9 mouse cellular contexts compared by ENCODE assay signal in genomic region chr9:54916401-54916800, GRCm38 (mm10). TPM values are rescaled to one million over a fixed set of nuclear protein-coding genes. Genes with fewer than 3 reads are reported as not detected.
DNase-seq lines count a peak whose midpoint lies in the region; ATAC-seq and TF ChIP-seq lines count a peak whose summit lies in the region.
"Had no signal": no experiment of that assay in that cellular context is flagged by ENCODE, and none has a peak within 500 bp of the region (broad histone marks: within the 10 kb centered on the region; RNA-seq: fewer than 3 reads in every experiment).

No protein-coding gene starts in this region.

- H3K27me3 ChIP-seq in lung, embryonic 14.5 days (ENCODE audit: insufficient read depth, low read length) = no peaks in the 10 kb centered on the region
- no peaks in the 10 kb centered on the region for H3K27me3 ChIP-seq in intestine, embryonic 15.5 days (replicated peaks)
- no peaks in the 10 kb centered on the region for H3K27me3 ChIP-seq in splenic B cell, adult 2 months (ENCODE audit: control insufficient read depth, insufficient read depth, low read length, poor library complexity, severe bottlenecking)

- H3K4me2 ChIP-seq in lung, embryonic 14.5 days = peak overlapping the region; percentile 87
- H3K4me2 ChIP-seq in intestine, embryonic 15.5 days (replicated peaks) = peak overlapping the region; percentile 84

- H3K9me3 ChIP-seq in lung, embryonic 14.5 days (ENCODE audit: low read depth, low read length) = no peaks in the 10 kb centered on the region
- no peaks in the 10 kb centered on the region for H3K9me3 ChIP-seq in intestine, embryonic 15.5 days

- no peak overlapping the region for H3K9ac ChIP-seq in lung, embryonic 14.5 days
- H3K9ac ChIP-seq in intestine, embryonic 15.5 days = no peak overlapping the region
- H3K9ac ChIP-seq: liver, embryonic 14.5 days had no signal

- DNase-seq in lung, embryonic 14.5 days = no peak
- DNase-seq in lung, adult 18-20 months = no peak
- peak; percentile 7 for DNase-seq in splenic B cell, adult 2 months (ENCODE audit: low read depth, low spot score)
- DNase-seq in urinary bladder, postnatal 14 days (ENCODE audit: low spot score) = no peak
- DNase-seq in gastrocnemius, adult 18-20 months (ENCODE audit: low spot score) = no peak
- DNase-seq in ovary, postnatal 14 days (ENCODE audit: low spot score) = no peak

- H3K36me3 ChIP-seq in lung, embryonic 14.5 days (ENCODE audit: insufficient read depth) = peaks cover 4% of the 10 kb centered on the region; the same call in 1 of the 2 replicates
- no peaks in the 10 kb centered on the region for H3K36me3 ChIP-seq in intestine, embryonic 15.5 days
- H3K36me3 ChIP-seq in splenic B cell, adult 2 months (ENCODE audit: control insufficient read depth, insufficient read depth, low read length, poor library complexity, severe bottlenecking) = no peaks in the 10 kb centered on the region

- no peak for TF ChIP-seq POLR2A in embryonic fibroblast, embryonic 13.5 days (IDR thresholded peaks at IDR 0.05; ENCODE audit: low read depth, low read length)

- peaks cover 4% of the 10 kb centered on the region; the same call in 1 of the 2 replicates for H3K4me1 ChIP-seq in lung, embryonic 14.5 days (ENCODE audit: insufficient read depth)
- H3K4me1 ChIP-seq in embryonic fibroblast, embryonic 13.5 days (ENCODE audit: control insufficient read depth, insufficient read depth, low read length) = no peaks in the 10 kb centered on the region
- H3K4me1 ChIP-seq in intestine, embryonic 15.5 days (replicated peaks) = no peaks in the 10 kb centered on the region

- 0 out of 2 replicates have a peak, but pooled peaks have one; percentile 2 for ATAC-seq in lung, embryonic 14.5 days (ENCODE audit: insufficient read depth)
- ATAC-seq in intestine, embryonic 15.5 days = peak; percentile 8

- TF ChIP-seq CTCF in lung, embryonic 14.5 days (IDR thresholded peaks at IDR 0.05; ENCODE audit: low read depth) = no peak
- TF ChIP-seq CTCF in embryonic fibroblast, embryonic 13.5 days (IDR thresholded peaks at IDR 0.05; ENCODE audit: borderline replicate concordance, insufficient read depth, low read length) = no peak

- no peak overlapping the region for H3K27ac ChIP-seq in lung, embryonic 14.5 days (ENCODE audit: low read depth)
- no peak overlapping the region for H3K27ac ChIP-seq in embryonic fibroblast, embryonic 13.5 days (ENCODE audit: insufficient read depth, low read length)
- H3K27ac ChIP-seq in intestine, embryonic 15.5 days = no peak overlapping the region
- H3K27ac ChIP-seq: liver, embryonic 14.5 days had no signal

- 74% methylated on average over 8 of the region's 8 CpGs for WGBS in lung, embryonic 14.5 days
- 79% methylated on average over 8 of the region's 8 CpGs for WGBS in intestine, embryonic 15.5 days

- peak overlapping the region; percentile 68 for H3K4me3 ChIP-seq in lung, embryonic 14.5 days (ENCODE audit: low read depth, low read length)
- H3K4me3 ChIP-seq in embryonic fibroblast, embryonic 13.5 days (ENCODE audit: insufficient read depth, low read length) = 0 out of 2 replicates have a peak overlapping the region, but pooled peaks have one; percentile 7
- H3K4me3 ChIP-seq in intestine, embryonic 15.5 days (replicated peaks) = 0 out of 2 replicates have a peak overlapping the region, but pooled peaks have one; percentile 67

RNA-seq across cellular contexts. Expression of gene Hykk, which starts 0.7 kb away (rescaled TPM):
- 3.9 and 4.3 TPM in 2 replicates for polyA plus RNA-seq in lung, embryonic 14.5 days (2014; fragmentation: Nextera tagmentation; extraction: Ambion mirVana)
- polyA plus RNA-seq in embryonic fibroblast, embryonic 13.5 days (2011; ENCODE audit: insufficient read length, low read depth, missing spikeins) = 8.2 TPM in 2 replicates
- polyA plus RNA-seq in intestine, embryonic 15.5 days (2015; fragmentation: Nextera tagmentation; extraction: Ambion mirVana) = 2.4 and 2.6 TPM in 2 replicates
- under 1 TPM; 0.64 to 0.66 TPM for total RNA-seq in gastrocnemius, adult 18-20 months (2021)

RNA-seq across cellular contexts. Expression of gene Psma4, which starts 34.2 kb away (rescaled TPM):
- 295 and 298 TPM in 2 replicates for polyA plus RNA-seq in lung, embryonic 14.5 days (2014; fragmentation: Nextera tagmentation; extraction: Ambion mirVana)
- 238 and 265 TPM in 2 replicates for polyA plus RNA-seq in embryonic fibroblast, embryonic 13.5 days (2011; ENCODE audit: insufficient read length, low read depth, missing spikeins)
- 305 TPM in 2 replicates for polyA plus RNA-seq in intestine, embryonic 15.5 days (2015; fragmentation: Nextera tagmentation; extraction: Ambion mirVana)
- total RNA-seq in gastrocnemius, adult 18-20 months (2021) = 100 to 1,000 TPM; 117 to 128 TPM

RNA-seq across cellular contexts. Expression of gene AY074887, which starts 34.4 kb away (rescaled TPM):
- 1.3 and 1.5 TPM in 2 replicates for polyA plus RNA-seq in lung, embryonic 14.5 days (2014; fragmentation: Nextera tagmentation; extraction: Ambion mirVana)
- 0.65 and 4.8 TPM in 2 replicates for polyA plus RNA-seq in embryonic fibroblast, embryonic 13.5 days (2011; ENCODE audit: insufficient read length, low read depth, missing spikeins)
- 0.68 and 1.0 TPM in 2 replicates for polyA plus RNA-seq in intestine, embryonic 15.5 days (2015; fragmentation: Nextera tagmentation; extraction: Ambion mirVana)
- total RNA-seq in gastrocnemius, adult 18-20 months (2021) = not detected

RNA-seq across cellular contexts. Expression of gene Ireb2, which starts 52.8 kb away (rescaled TPM):
- 44.3 and 45.9 TPM in 2 replicates for polyA plus RNA-seq in lung, embryonic 14.5 days (2014; fragmentation: Nextera tagmentation; extraction: Ambion mirVana)
- polyA plus RNA-seq in embryonic fibroblast, embryonic 13.5 days (2011; ENCODE audit: insufficient read length, low read depth, missing spikeins) = 70.4 and 78.4 TPM in 2 replicates
- polyA plus RNA-seq in intestine, embryonic 15.5 days (2015; fragmentation: Nextera tagmentation; extraction: Ambion mirVana) = 24.1 and 27.8 TPM in 2 replicates
- 10 to 100 TPM; 16.6 to 17.7 TPM for total RNA-seq in gastrocnemius, adult 18-20 months (2021)

Comparison
In these comparisons a context has a peak if more than half of its experiments do, and no peak if none do; other contexts are left out.
1. H3K4me3 ChIP-seq: peak in every context shown above with its lines; median percentile 68 in lung, embryonic 14.5 days; 67 in intestine, embryonic 15.5 days; 7 in embryonic fibroblast, embryonic 13.5 days.